Mouse (Mus musculus) olfactory bulb, adult 2 months (tissue): ENCODE results near the gene Appl2. TPM values are rescaled to one million over a fixed set of nuclear protein-coding genes. Genes with fewer than 3 reads are reported as not detected.
"Not testable (repeated sequence)": the region's sequence is repeated elsewhere in the genome, so short reads cannot be mapped to it uniquely, and the experiment has no call there.

Experiments used
- H3K27ac ChIP-seq: fragments of 200-500 bp; 2 replicates; pipeline ENCODE4 v1.5.1; 2012; ENCODE audit warnings: low read depth, low read length; ENCODE audit not compliant: insufficient read depth
- H3K4me1 ChIP-seq: fragments of 200-500 bp; 2 replicates; pipeline ENCODE4 v1.6.1; 2012; ENCODE audit warnings: low read length; ENCODE audit not compliant: control insufficient read depth, insufficient read depth
- H3K4me3 ChIP-seq: fragments of 200-500 bp; 2 replicates; pipeline ENCODE4 v1.5.1; 2012; ENCODE audit warnings: mild to moderate bottlenecking, low read depth, low read length, moderate library complexity; ENCODE audit not compliant: insufficient read depth
- CTCF ChIP-seq: fragments of 200-500 bp; IDR thresholded peaks from 2 replicates; pipeline ENCODE4 v1.5.1; 2012; ENCODE audit warnings: low read depth, mild to moderate bottlenecking, low read length, moderate library complexity; ENCODE audit not compliant: insufficient read depth
- POLR2A ChIP-seq: fragments of 200-500 bp; IDR thresholded peaks from 2 replicates; pipeline ENCODE4 v1.6.1; 2012; ENCODE audit warnings: mild to moderate bottlenecking, low read depth, low read length, moderate library complexity; ENCODE audit not compliant: insufficient read depth
- WGBS: fragments of 180-500 bp; shearing (Covaris S2); methylation state at CpG from one replicate; pipeline ENCODE4 v1.1.7; 2018; 5-methylcytosine and 5-hydroxymethylcytosine counted together
- polyA plus RNA-seq: library from polyadenylated mRNA; stranded (reverse); fragments of >200 nt; gene quantifications from 2 replicates; pipeline ENCODE4 v1.2.4, GENCODE M21; 2012; ENCODE audit warnings: low replicate concordance; ENCODE audit not compliant: missing spikeins, insufficient read depth, insufficient read length

Gene Appl2
- polyA plus RNA-seq = not detected in 2 replicates

DNA sequence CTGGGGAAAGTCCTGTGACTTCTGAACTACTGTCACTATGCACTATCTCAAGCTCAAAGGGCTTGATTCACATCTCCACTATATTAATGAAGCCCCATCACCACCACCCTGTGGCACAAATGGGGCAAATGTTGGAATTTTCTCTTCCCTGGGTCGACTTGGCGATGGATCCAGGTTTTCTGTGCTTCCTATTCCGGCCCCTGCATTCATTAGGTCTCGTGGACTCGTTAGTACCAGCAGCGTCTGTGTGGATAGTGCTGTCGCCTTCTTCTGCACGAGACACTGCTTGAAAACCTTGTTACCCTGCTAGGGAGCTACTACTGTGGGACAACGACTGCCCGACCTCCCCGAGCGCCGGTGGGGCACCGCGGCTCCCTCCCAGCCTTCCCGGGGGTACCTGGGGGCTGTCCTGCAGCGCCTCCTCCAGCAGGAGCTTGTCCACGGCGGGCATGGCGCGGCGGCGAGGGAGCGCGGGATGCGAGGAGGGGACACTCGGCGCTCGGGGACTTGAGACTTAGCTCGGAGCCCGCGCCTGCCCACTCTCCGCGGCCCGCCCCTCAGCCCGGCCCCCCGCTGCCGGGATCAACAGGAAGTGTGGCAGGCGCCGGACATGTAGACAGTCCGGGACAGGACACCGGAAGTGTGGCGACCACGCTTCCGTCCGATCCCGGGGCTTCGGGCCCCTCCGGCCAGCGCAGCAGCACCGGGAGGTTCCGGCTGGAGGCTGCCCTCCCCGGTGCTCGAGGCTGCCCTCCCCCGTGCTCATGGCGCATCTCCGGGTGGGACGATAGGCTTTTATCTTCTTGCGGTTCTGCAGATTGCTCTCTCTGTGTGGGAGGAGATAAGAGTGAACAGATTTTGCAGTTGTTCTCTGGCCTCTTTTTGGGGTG, at the start of gene Appl2:
Gene Appl2 (minus strand): TSS at position 608 of the 890 bp plus-strand sequence.
- H3K4me1 ChIP-seq = peaks cover 20% of the 10 kb centered on the region
- under 1% methylated on average over 59 of the region's 59 CpGs for WGBS
- H3K27ac ChIP-seq = peak within 1 kb of the TSS; percentile 47
- TF ChIP-seq CTCF (no peak), POLR2A (peak; percentile 59)
- H3K4me3 ChIP-seq = peak within 1 kb of the TSS; percentile 76

DNA sequence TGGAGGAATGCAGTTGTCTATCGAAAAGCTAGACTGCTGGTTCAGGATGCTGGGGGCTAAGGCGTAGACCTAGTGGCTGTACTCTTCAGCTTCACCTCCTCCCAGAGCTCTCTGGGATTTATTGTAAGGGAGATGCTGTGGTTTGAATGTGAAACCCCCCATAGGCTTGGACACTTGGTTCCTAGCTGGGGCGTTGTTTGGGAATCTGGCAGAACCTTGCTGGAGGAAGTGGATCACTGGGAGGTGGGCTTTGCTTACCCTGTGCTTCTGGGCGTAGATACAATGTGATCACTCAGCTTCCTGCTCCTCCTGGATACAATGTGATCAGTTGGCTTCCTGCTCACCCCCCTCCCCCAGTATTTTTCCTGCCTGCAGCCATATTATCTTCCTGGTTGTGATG, 47.7 kb upstream of the Appl2 start:
- 87% methylated on average over 4 of the region's 4 CpGs for WGBS
- Histone ChIP-seq H3K27ac (no peak overlapping the region), H3K4me3 (no peak overlapping the region), H3K4me1 (no peaks in the 10 kb centered on the region)
- TF ChIP-seq POLR2A (no peak), CTCF (no peak)

GRCm38 (mm10) chr10:83692175-83692895, 43.8 kb upstream of the Appl2 start:
- Histone ChIP-seq H3K4me1 (no peaks in the 10 kb centered on the region), H3K4me3 (no peak overlapping the region), H3K27ac (no peak overlapping the region)
- 84% methylated on average over 11 of the region's 11 CpGs for WGBS
- TF ChIP-seq CTCF (no peak), POLR2A (no peak)

- Histone ChIP-seq H3K4me1 (no peaks in the 10 kb centered on the region), H3K27ac (no peak overlapping the region), H3K4me3 (no peak overlapping the region)
- WGBS = 90% methylated on average over 2 of the region's 2 CpGs
- no peak for TF ChIP-seq POLR2A
- TF ChIP-seq CTCF = no peak
These were observed 39.7 kb upstream of the Appl2 start for GRCm38 (mm10) chr10:83688215-83688614.

DNA sequence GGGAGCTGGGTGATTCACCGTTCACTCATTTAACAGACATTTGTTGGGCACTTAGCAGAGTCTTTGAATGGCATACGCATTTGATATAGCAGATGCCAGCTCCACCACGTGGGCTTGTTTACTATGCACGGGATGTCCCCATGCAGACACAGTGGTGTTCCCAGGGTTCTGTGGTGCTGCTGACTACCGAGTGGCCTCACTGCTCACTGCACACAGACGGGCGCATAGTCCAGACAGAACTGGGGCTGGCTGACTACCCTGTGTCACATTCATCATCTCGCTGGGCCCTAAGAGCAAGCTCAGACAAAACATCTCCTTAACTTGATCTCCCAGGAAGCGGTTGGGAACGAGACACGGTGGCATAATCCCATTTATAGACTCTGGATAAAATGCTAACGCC, 32.8 kb upstream of the Appl2 start:
- H3K27ac ChIP-seq = no peak overlapping the region
- TF ChIP-seq POLR2A (no peak), CTCF (no peak)
- WGBS = 74% methylated on average over 12 of the region's 12 CpGs
- no peaks in the 10 kb centered on the region for H3K4me1 ChIP-seq
- H3K4me3 ChIP-seq = no peak overlapping the region

DNA sequence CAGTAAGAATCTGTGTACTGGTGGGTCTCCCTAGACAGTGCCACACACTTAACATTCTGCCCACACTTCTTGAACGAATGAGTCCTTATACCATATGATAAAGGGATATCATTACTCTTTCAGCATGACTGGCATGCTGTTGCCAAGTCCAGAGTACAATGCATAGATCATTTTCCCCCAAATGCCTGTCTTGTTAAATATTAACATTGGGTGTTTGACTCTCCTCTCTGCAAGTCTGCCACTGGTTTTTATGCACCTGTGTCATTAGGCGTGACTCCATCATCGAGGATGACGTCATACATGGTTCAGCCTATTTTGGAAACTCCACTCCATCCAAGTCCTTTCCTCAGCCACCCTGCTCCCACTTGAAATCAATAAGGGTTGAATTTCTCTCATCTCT, 18.0 kb upstream of the Appl2 start:
- H3K4me3 ChIP-seq = no peak overlapping the region
- H3K27ac ChIP-seq = no peak overlapping the region
- TF ChIP-seq POLR2A (no peak), CTCF (no peak)
- 89% methylated on average over 4 of the region's 4 CpGs for WGBS
- H3K4me1 ChIP-seq = peaks cover 7% of the 10 kb centered on the region

DNA sequence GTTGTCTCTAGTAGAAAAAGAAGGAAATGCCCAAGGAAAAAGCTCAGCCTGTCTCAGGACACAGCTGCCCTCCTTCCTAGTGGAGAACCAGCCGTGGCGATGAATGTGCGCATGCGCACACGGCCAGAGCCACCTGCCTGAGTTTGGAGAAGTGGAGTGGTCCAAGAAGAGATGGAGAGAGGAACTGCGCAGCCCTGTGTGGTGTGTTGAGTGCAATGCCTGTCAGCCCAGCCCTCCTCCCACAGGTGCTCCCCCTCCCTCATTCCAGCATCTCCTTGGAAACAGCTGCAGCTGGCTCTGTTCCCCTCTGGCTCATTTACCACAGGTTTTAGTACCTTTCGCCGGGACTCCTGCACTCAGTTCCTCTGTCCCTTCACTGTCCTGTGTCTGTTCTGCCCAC, 13.4 kb upstream of the Appl2 start:
- TF ChIP-seq CTCF (no peak), POLR2A (no peak)
- WGBS = 63% methylated on average over 8 of the region's 8 CpGs
- H3K4me1 ChIP-seq = peaks cover 7% of the 10 kb centered on the region

GRCm38 (mm10) chr10:83660605-83661004, 12.1 kb upstream of the Appl2 start:
- TF ChIP-seq POLR2A = no peak
- TF ChIP-seq CTCF = no peak
- Histone ChIP-seq H3K27ac (no peak overlapping the region), H3K4me1 (peaks cover 7% of the 10 kb centered on the region), H3K4me3 (no peak overlapping the region)
- WGBS = 58% methylated on average over 4 of the region's 4 CpGs

More for the DNA sequence above, 13.4 kb upstream of the Appl2 start:
- no peak overlapping the region for H3K4me3 ChIP-seq
- no peak overlapping the region for H3K27ac ChIP-seq

DNA sequence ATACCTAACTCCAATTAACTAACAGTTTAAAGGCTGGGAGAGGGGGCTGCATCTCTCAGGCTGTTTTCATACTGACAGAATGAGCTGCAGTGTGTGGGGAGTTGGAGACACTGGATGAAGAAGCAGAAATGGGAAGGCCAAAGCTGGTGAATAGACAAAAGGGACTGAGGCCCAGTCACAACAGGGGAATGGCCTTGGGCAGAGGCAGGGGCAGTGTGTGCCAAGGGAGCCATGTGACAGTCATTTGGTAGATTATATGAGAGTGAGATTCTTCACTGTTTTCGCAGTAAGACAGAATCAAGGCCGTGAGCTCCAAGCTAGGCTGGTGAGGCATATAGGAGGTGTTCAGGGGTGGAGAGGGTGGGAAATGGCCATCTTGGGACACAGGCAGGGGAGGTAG, 6.1 kb upstream of the Appl2 start:
- TF ChIP-seq POLR2A (no peak), CTCF (no peak)
- no peak overlapping the region for H3K27ac ChIP-seq
- WGBS = 67% methylated on average over 2 of the region's 2 CpGs

DNA sequence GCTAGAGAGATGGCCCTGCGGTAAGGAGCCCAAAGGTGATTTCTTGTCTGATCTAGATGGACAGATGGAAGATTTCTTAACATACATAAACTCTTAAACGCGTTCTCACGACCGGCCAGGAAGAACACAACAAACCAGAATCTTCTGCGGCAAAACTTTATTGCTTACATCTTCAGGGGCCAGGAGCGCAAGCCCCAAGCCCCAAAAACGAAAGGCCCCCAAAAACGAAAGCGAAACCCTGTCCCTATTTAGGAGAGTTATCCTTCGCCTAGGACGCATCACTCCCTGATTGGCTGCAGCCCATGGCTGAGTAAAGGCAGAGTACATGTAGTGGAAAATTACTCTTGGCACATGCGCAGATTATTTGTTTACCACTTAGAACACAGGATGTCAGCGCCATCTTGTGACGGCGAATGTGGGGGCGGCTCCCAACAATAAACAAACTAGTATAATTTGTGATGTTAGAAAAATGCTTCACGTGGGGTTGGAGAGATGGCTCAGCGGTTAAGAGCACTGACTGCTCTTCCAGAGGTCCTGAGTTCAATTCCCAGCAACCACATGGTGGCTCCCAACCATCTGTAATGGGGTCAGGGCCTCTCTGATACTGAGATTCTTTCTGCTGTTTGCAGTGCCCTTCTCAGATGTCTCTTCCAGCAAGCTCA, 3.8 kb upstream of the Appl2 start:
- not testable (repeated sequence) for H3K4me1 ChIP-seq, H3K4me3 ChIP-seq, H3K27ac ChIP-seq
- 65% methylated on average over 19 of the region's 19 CpGs for WGBS

More for the DNA sequence above, 6.1 kb upstream of the Appl2 start:
- Histone ChIP-seq H3K4me3 (no peak overlapping the region), H3K4me1 (no peaks in the 10 kb centered on the region; the same call in 1 of the 2 replicates)
